Mouse (Mus musculus): ENCODE data around the gene Lrch1. TPM values are rescaled to one million over a fixed set of nuclear protein-coding genes. Genes with fewer than 3 reads are reported as not detected.

Lrch1 gene
- 10 to 100 TPM; 17.8 to 18.9 TPM for total RNA-seq (2021)

DNA sequence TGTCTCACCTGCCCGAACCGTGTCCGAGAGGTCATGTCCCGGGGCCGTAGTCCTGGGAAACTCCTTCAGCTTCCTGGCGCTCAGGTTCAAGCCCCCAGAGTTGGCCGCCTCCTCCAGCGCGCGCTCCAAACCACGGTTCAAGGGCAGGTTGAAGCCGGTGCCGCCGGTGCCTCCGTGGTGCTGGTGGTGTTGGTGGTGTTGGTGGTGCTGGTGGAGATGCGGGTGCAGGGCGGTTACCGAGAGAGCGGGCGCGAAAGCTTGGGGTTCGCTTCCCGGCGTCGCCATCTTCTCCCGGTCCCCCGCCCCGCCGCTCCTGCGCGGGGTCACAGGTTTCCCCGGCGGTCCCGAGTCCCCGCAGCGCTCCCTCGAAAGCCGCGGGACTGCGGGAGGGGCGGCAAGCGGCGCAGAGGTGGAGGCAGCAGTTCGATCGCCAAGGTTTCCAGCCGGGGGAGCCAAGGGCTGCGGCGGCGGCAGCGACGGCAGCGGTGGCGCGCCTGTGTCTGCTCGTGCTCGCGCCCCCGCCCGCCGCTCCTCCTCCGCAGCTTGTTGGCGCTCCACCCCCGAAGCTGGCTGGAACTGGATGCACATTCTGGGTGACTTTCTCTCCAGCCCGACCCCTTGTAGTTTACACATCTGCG lies at the start of gene Lrch1:
TSS of gene Lrch1 (minus strand) at position 501 of the 638 bp plus-strand sequence.
- DNase-seq (ENCODE audit: extremely low spot score in 1 of 2, low spot score in 1 of 2): peak; percentile 67 to 74

DNA sequence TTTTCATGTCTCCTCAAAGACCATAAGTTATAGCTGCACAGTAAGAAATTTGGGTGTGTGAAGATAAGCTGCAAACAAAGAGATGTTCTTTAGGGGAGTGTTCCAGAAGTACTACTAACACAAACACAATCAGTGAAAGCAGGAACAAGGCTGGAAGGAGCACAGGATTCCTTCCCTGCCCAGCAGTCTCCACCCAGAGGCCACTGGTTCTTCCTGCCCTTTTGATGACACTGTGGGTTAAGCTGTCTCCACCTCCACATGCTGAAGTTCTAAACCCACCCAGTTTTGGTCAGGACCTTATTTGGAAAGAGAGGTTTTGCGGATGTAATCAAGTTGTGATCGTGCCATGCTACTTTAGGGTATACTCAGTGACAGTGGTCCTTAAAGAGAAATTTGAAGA lies 49.4 kb upstream of the Lrch1 start:
- DNase-seq (ENCODE audit: extremely low spot score in 1 of 2, low spot score in 1 of 2): no peak

DNA sequence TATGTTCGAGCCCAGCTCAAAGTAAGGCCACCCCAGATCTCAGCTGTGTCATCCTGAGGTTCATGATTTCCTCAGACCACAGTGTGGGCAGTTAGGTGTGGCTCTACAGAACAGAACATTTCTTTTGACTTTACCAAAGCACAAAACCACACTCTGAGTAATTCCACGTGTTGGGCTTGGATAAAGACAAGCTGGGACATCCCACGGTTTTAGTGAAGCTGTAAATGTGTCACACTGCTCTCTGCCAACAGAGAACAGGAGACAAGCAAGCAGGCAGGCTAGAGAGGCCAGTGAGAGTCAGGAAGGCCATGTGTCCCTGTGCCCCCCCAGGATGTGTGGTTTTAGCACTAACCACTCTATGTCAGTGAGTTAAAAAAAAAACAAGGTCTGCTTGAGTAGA lies 48.9 kb upstream of the Lrch1 start:
- DNase-seq (ENCODE audit: extremely low spot score in 1 of 2, low spot score in 1 of 2): no peak

DNA sequence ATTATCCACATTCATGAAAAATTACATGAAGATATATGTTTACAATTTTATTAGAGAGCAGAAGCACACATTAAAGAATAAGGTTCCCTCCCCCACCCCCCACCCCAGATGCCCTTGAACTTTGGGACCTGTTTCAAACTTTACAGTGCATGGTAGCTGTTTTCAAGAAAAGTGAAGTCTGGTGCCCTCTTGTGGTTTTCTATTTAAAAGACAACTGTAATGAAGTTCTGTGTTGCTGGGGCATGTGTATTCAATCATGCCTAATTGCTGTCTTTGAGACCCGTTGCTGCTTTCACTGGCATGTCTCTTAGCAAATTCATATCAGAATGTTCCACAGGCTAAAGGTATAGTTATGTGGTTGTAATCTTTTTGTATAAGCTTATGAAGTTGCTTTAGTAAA lies 42.8 kb upstream of the Lrch1 start:
- no peak for DNase-seq (ENCODE audit: extremely low spot score in 1 of 2, low spot score in 1 of 2)

DNA sequence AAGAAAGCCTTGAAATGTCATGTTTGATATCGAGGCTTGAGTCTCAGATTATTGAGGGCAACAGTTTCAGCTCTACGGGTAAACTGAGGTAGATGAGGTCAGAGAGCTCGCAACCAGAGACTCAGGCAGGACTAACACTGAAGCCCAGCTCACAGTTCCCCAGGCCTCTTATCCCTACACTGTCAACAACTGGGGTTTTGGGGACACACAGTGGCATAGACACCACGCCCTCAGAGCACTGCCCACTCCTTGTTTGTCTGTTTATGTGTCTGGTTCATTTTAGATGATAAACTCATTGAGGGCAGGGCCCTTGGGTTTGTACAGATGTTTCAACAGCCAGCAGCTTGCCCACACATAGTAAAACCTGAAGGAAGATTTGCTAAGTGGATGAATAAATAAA lies 42.2 kb upstream of the Lrch1 start:
- no peak for DNase-seq (ENCODE audit: extremely low spot score in 1 of 2, low spot score in 1 of 2)

DNA sequence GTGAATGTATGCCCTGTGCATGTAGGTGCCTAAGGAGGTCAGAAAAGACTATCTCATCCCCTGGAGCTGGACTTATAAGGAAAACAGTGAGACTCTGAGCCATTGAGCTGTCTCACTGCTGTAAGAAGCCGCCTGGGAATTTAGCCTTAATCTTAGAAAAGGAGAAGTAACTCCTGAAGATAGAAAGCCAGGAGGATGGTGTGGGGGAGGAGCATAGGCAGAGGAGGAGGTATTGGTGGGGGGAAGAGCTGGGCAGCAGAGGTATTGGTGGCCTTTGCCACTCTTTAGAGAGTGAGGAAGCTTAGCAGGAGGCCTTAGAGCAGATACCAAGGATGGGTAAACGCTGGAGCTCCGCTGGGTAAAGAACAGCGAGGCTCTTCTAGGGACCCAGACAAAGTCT lies 41.6 kb upstream of the Lrch1 start:
- DNase-seq (ENCODE audit: extremely low spot score in 1 of 2, low spot score in 1 of 2): no peak

DNA sequence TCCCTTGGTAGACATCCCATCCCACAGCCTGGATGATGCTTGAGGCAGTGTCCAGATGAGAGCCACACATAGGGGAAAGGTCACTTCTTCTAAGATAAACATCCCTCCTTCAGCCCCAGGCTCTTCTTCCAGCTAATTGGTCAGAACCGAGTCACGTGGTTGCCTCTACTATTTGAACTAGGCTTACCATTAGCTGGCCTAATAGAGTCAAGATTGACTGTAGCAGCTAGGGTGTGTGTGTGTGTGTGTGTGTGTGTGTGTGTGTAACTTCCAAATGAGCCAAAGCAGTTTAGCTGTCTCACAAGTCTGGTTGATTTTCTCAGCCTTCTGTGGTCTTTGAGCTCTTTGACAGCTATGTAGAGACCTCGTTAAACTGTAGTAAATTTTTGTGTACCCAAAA lies 38.9 kb upstream of the Lrch1 start:
- DNase-seq (ENCODE audit: extremely low spot score in 1 of 2, low spot score in 1 of 2): no peak

DNA sequence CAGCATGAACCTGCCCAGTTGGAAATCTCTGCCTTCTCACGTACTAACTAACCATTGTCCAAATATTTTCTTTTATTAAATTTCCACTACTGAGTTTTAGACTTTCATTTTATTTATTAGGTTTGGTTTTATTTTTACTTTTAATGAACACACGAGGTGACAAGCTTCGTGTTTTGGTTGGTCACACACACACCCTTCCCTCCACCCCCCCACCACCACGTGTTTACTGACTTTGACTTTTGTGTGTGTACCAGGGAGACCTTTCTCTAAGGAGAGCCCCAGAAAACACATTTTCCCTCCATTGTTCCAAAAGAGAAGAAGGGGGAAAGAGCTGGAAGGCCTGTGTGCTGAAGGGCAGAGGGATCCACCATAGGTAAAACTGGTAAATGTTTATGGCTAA lies 38.0 kb upstream of the Lrch1 start:
- no peak for DNase-seq (ENCODE audit: extremely low spot score in 1 of 2, low spot score in 1 of 2)

DNA sequence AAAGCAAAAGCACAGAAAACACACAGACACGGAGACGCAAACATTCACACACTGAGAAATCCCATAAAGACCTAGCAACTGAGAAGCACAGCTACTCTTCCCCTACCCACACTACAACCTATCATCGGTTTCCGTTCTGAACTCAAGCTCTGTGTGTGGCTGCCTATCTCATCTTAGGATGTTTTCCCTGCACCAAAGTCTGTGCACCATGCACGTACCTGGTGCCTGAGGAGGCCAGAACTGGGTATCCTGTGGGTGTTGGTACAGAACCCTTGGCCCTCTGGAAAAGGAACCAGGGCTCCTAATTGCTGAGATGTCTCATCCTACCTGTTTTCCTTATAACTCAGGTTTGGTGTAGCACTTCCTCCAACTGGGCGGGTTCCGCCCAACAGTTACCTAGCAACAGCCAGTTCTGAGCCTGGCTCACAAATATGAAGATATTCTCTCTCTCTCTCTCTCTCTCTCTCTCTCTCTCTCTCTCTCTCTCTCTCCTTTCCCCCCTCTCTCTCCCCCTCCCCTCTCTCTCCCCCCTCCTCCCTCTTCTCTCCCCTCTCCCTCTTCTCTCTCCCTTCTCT lies 37.2 kb upstream of the Lrch1 start:
- DNase-seq (ENCODE audit: extremely low spot score in 1 of 2, low spot score in 1 of 2): no peak

DNA sequence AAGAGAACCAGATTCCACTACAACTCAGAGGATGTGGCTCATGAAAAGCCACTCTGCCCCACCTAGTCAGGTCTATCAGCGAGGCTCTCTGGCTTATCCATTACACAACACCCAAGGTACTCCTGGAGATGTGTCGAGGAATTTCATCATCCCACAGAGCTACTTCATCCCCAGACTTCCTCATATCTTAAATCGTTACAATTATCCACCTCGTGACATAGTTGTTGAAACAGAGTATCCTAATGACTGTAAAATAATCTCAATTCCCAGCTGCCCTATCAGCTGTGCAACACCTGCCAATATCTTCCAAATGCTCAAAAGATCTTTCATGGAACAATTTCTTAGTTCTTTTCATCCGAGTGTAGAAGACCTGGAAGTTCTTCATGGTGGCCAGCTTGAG lies 35.4 kb upstream of the Lrch1 start:
- DNase-seq (ENCODE audit: extremely low spot score in 1 of 2, low spot score in 1 of 2): no peak

DNA sequence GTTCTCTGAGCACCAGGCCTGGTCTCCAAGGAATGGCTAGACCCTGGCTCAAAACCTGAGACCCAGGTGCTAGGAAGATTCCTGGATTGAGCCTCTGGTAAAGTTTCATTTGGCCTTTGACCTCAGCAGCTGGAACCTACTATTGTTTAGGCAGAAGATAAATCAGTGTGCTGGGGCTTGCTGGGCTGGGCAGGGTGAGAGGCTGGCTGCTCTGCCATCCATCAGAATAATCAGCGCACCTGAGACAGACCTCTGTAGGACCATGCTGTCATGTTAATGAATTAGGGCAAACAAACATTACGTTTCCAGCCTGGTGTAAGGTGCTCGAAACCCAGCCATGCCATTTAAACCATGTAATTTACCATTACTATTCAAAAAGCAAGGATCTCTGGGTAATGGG lies 33.3 kb upstream of the Lrch1 start:
- no peak for DNase-seq (ENCODE audit: extremely low spot score in 1 of 2, low spot score in 1 of 2)

DNA sequence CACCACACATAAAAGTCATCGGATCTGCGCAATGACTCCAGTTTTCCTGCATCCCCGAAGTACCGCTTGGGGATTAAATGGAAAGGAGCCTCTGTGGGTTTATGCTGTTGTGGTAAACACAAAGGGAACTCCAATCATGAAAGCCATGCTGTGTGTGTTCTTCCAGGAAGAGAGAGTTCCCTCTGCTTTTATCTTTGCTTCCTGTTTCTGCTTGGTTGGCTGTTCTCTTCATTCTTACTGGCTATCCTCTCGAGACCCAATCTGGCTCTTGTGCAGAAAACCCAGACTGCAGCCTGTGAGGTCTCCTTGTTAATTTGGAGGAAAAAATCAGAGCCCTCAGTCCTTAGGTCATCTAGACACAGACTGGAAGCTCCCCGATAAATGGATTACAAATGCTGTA lies 29.3 kb upstream of the Lrch1 start:
- no peak for DNase-seq (ENCODE audit: extremely low spot score in 1 of 2, low spot score in 1 of 2)

DNA sequence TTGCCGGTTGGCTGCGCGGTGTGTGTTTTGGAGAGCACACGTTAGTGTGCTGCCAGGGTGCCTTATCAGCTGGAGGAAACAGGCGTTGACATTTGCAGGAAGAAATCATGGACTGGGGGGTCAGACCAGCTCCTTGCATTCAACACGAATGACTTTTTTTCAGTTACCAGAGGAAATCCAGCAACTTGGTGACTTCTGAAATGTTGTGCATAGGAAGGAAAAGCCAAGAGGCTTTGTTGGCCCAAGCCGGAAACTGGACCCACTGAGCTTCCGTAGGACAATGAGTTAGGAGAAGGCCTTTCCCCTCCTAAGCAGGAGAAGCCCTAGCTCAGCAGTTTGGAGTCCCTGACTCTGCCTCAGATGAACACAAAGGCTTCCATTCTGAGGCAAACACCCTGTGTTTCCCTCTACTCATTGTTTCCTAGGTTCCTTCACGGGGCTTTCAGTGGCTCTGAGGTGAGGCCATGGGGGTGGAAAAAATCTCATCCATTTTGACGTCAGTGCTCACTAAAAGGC lies 26.5 kb upstream of the Lrch1 start:
- DNase-seq (ENCODE audit: extremely low spot score in 1 of 2, low spot score in 1 of 2): no peak

DNA sequence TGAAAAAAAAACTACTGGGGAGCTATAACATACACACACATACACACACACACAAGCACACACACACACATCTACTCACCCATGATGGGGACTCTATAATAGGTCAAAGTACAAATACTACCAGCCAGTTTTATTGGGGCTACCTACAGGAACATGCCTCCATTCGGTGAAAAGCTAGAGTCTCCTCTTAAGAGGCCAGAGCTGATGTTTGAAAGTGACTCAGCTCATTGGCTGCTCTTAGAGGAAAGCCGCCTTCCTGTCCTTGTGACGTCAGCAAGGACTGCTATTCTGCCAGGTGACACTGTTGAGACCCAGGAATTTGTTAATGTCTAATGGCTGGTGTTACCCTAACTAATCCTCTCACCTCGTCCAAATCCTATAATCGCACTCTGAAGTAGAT lies 25.0 kb upstream of the Lrch1 start:
- no peak for DNase-seq (ENCODE audit: extremely low spot score in 1 of 2, low spot score in 1 of 2)

DNA sequence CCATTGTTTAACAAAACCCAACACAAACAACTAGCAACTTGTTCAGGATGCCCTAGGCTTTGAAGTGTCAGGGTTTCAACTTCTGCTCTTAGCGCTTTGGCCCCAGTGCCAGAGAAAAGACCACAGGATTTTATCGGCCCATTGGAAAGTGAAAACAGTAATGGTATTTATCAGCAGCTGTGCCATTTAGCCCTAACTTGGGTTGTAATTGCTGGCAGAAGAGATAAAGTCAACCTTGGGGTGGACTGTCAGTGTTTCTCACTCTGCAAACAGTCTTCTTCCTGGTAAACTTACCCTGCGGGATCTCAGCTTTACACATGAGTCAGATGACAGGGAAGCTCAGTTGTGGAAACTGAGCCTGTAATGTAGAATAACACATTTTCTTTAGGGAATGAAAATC lies 24.5 kb upstream of the Lrch1 start:
- DNase-seq (ENCODE audit: extremely low spot score in 1 of 2, low spot score in 1 of 2): no peak

DNA sequence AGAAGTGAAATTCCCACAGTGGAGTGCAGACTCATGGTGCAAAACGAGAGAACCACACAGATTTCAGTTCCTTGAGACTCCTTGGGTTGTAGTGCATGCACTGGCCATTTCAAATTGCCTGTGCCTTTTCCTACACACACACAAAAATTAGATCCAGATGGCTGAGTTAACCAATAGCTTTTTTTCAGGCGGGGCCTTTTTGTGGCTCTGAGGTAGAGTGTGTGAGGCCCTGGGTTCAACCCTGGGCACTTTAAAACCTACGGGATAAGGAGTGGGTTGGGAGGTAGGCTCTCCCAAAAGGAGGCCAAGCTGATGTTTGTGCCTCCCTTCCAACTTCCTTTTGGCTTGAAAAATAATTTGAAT lies 15.7 kb upstream of the Lrch1 start:
- no peak for DNase-seq (ENCODE audit: extremely low spot score in 1 of 2, low spot score in 1 of 2)

DNA sequence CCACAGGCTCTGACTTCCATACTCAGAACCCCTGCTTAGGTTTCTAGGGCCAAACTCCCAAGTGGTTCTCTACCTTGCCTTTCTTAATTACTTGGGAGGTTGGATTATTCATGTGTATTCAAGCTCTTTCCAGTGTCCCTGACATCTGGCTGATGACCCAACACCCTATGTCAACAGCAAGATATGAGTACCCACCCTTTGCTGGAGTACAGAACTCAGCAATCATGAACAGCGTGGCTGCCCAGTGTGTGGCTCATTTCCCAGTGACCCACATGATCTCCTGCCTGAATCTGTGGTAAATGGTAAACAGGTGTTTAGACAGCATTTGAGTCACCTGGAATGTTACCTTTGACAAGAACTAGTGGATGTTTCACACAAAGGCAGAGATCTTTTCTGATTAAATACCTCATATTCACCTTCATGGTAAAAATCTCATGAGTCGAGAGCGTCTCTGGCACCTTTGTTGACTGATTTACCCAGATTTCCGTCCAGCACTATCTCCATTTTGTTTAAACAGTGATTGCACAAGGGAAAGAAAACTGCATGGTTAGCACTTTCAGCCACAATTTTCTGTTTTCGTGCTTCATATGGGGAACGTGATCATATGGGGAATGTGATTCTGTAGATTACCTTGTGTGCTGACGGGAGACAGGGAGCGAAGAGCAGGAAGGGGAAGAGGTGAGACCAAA lies 15.2 kb upstream of the Lrch1 start:
- no peak for DNase-seq (ENCODE audit: extremely low spot score in 1 of 2, low spot score in 1 of 2)

DNA sequence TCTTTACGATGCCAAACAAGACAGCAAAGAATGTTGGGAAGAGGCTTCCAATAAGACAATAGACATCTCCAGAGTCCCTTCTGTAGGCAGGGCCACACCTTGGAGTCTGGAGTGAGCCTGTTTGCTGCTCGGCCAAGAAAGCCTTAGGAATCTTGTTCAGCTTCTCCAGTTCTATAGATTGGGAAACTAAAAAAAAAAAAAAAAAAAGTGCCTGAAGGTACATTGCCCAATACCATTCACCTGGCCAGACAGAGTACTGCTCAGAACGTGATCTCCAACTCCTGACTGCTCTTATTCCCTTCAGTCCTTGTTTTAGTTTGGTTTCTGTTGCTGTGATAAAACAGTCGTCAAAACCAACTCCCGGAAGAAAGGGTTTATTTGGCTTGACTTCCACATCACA lies 12.9 kb upstream of the Lrch1 start:
- no peak for DNase-seq (ENCODE audit: extremely low spot score in 1 of 2, low spot score in 1 of 2)

DNA sequence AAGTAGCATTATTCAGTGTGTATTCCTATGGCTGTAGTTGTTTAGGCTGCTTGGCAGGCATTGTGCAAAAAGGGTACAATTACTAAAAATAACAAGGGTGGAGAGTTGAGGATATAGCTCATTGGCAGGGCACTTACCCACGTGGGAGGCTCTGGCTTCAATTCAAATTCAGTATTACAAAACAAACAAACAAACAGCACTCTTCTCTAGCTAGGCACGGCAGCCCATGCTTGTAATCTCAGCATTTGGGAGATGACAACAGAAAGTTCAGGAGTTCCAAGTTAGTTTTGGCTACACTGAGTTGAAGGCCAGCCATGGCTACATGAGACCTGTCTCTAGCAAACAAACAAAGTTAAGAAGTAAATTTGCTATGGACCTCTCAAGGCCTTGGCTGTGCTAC lies 9.0 kb upstream of the Lrch1 start:
- DNase-seq (ENCODE audit: extremely low spot score in 1 of 2, low spot score in 1 of 2): no peak

DNA sequence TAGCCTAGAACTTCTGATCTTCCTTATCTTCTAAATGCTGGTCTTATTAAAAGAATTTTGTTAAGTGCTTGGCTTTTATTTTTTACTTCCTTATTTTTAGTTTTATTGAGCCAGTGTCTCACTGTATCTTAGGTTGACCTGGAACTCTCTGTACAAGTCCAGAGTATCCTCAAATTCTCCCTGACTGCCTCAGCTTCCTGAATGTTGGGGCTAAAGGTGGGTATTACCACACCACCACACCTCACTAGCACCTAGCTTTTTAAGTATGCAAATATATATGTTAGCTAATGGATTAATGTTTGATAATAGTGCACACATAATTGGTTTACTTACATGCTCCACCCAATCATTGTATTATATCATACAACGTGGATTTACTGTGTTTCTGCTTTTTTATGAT lies 8.6 kb upstream of the Lrch1 start:
- DNase-seq (ENCODE audit: extremely low spot score in 1 of 2, low spot score in 1 of 2): no peak

DNA sequence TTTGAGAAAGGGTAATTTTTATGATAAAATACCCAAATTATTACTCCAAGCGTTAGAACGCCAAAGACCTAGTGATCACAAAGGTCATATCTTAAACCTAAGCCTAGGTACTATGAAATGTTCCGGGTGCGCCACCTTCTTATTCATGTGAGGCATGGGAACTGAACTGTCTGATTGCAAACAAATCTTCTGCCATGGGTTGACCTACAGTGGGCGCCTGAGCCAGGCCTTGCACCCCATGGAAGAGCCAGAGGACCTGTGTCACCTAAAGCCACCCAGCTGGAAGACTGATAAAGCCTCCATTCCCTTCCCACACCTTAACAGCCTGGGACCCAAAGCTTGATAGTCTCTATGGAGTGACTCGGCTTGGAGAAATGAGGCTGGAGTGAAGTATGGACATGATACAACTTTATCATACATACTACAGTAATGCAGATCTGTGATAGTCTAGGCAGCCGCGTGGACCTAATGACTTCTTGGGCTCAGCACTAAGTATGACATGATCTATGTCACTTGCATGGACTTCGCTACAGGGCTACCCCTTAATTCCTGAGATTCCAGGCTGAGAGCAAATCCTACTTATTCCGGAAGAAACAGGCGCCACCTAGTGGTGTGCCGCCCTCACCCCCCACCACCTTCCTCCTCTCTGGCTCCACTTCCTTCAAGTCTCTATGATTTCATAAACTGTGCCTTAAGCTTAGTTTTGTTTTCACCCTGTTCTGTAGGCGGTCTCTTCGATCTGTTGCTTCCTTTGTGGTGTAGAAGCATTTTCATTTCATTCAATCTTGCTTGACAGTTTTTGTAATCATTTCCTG lies 957 bp upstream of the Lrch1 start:
- peak; percentile 51 to 69 for DNase-seq (ENCODE audit: extremely low spot score in 1 of 2, low spot score in 1 of 2)

Data from layer of hippocampus, postnatal 25 days (tissue).